Mouse (Mus musculus) liver, postnatal 0 days (tissue): Measurements from ENCODE around the gene Gfer.

Source experiments
- CTCF ChIP-seq: sonication (generic); IDR thresholded peaks from 2 replicates; pipeline ENCODE4 v1.5.1; 2016; ENCODE audit warnings: antibody characterized with exemption, low read depth
- EP300 ChIP-seq: IDR thresholded peaks from 2 replicates; pipeline ENCODE4 v1.6.1; 2016; ENCODE audit warnings: antibody characterized with exemption, low read depth, mild to moderate bottlenecking

- TF ChIP-seq CTCF (no peak), EP300 (0 out of 2 replicates have a peak, but pooled peaks have one; percentile 9)
These were observed 488 bp downstream of the Gfer start for GRCm38 (mm10) chr17:24695326-24696010.
